ENCODE assay signal across 13 mouse cellular contexts in genomic region chr3:103874329-103874728, GRCm38 (mm10). TPM values are rescaled to one million over a fixed set of nuclear protein-coding genes. Genes with fewer than 3 reads are reported as not detected.
"Had no signal": no experiment of that assay in that cellular context is flagged by ENCODE, and none has a peak within 500 bp of the region (broad histone marks: within the 10 kb centered on the region; RNA-seq: fewer than 3 reads in every experiment).

No protein-coding gene starts in this region.

- DNase-seq: kidney, adult 18-20 months; kidney, postnatal 10 days; lung, postnatal 36 days; thymus, adult 18-20 months; thymus, postnatal 25 days had no signal

- H3K36me3 ChIP-seq: intestine, embryonic 15.5 days; limb, embryonic 10.5 days; liver, embryonic 12.5 days; lung, embryonic 15.5 days; midbrain, embryonic 12.5 days; neural tube, embryonic 12.5 days had no signal

- H3K27me3 ChIP-seq: intestine, embryonic 15.5 days; liver, embryonic 12.5 days; lung, embryonic 15.5 days; midbrain, embryonic 12.5 days; neural tube, embryonic 12.5 days had no signal

- H3K27ac ChIP-seq: intestine, embryonic 15.5 days; limb, embryonic 10.5 days; liver, embryonic 12.5 days; lung, embryonic 15.5 days; midbrain, embryonic 12.5 days; neural tube, embryonic 12.5 days had no signal

- H3K4me3 ChIP-seq: intestine, embryonic 15.5 days; limb, embryonic 10.5 days; liver, embryonic 12.5 days; lung, embryonic 15.5 days; midbrain, embryonic 12.5 days; neural tube, embryonic 12.5 days had no signal

RNA-seq across cellular contexts. Expression of gene Bcl2l15, which starts 41.9 kb away (rescaled TPM):
- total RNA-seq: left cerebral cortex, postnatal 10 days had no signal
- polyA plus RNA-seq: kidney, embryonic 14.5 days; neural tube, embryonic 12.5 days had no signal
